Mouse (Mus musculus): ENCODE results near the gene Hapln2.

Hapln2 gene

GRCm38 (mm10) chr3:87980085-87980484 is 47.3 kb downstream of the Hapln2 start:
- DNase-seq, result no peak

GRCm38 (mm10) chr3:87979493-87979892 is 47.9 kb downstream of the Hapln2 start:
- no peak for DNase-seq

GRCm38 (mm10) chr3:87974381-87974987 is 52.9 kb downstream of the Hapln2 start:
- peak; percentile 91 for DNase-seq

GRCm38 (mm10) chr3:87973593-87974380 is 53.6 kb downstream of the Hapln2 start:
- DNase-seq, result no peak

GRCm38 (mm10) chr3:87972776-87973175 is 54.6 kb downstream of the Hapln2 start:
- peak; percentile 47 for DNase-seq

GRCm38 (mm10) chr3:87972203-87972664 is 55.1 kb downstream of the Hapln2 start:
- peak; percentile 66 for DNase-seq
